Mouse (Mus musculus) ovary, postnatal 36 days (tissue): ENCODE data around the gene Trappc2l.
"Not testable (repeated sequence)": the region's sequence is repeated elsewhere in the genome, so short reads cannot be mapped to it uniquely, and the experiment has no call there.

Experiments
- DNase-seq: peaks from one replicate; pipeline ENCODE4 v3.0.0; 2022; ENCODE audit warnings: low spot score, mixed read lengths

Gene Trappc2l

DNA sequence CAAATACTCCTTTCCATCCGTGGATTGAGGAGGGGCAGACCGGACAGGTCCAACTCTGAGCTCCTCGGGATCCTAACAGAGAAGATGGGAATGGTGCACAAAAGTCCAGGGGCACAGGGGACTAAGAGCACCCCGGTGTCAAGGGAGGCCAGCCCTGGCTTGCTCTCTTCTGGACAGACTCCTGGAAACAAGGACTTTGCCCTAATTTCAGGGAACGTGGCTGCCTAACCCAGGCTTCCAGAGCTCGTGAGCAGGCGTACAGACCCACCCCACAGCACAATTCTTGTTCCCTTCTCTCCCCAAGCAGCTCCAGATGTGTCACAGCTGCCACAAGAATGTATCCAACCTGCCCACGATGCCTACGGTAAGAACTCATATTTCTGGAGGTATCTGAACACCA is 14.4 kb downstream of the Trappc2l start:
- no peak for DNase-seq

DNA sequence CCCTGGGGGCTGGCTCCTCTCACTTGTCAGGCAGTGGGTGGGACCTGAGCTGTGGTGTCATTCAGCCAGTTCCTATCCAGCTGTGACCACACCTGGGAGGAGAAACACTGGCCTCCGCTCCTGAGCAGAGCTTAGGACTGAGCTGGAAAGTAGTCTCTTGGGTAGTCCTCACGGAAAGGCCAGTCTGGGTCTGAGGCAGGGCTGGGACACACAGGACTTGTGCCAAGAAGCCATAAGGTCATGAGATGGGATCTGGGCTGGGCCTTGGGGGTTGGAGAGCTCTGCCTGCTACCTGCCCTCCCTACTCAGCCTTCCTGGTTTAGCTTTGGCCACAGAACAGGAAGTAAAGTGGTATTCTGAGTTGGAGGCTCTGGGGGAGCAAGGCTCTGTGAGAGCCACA is 15.5 kb downstream of the Trappc2l start:
- no peak for DNase-seq

DNA sequence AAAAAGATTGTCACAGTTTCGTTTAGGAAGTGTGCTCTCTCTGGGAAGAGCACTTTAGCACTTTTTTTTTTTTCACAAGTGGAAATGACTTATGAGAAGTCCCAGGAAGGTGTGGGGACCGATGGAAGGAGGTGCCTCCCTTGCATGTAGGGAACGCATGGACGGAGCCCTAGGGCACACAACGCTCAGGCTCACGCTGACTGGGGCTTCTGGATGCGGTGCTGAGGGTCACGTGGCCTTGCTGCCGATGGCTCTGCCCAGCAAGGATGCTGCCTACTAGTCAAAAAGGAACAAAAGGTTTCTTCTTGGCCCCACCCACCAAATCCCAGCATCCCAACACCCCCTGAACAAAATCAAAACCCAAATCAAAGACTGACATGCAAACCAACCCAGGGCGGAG is 17.9 kb downstream of the Trappc2l start:
- no peak for DNase-seq

DNA sequence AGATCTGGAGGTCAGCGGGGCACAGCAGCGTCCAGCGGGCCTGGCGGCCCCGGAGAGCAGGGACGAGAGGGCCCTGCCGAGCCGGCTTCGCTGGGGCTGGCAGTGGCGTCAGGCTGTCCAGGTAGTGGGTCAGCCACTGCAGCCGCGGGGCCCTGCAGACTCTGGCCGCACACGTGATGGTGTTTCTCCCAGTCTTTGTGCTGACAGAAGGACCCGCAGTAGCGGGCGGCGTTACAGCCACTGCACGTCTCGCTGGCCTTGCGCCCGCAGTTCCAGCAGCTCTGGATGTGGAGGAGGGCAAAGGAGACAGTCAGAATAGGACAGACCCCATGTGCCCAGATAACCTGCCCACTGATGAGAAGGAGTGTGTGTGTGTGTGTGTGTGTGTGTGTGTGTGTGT is 19.3 kb downstream of the Trappc2l start:
- DNase-seq: no peak

DNA sequence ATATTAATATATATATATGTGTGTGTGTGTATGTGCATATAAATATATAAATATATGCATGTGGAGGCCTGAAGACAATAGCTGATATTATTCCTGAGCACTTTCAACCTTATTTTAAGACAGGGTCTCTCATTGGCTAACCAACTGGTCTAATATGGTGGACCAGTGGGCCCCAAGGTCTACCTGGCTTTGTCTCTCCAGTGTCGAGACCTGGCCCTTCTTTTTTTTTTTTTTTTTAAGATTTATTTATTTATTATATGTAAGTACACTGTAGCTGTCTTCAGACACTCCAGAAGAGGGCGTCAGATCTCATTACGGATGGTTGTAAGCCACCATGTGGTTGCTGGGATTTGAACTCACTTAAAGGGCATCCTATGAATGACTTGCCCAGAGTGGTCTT is 20.7 kb downstream of the Trappc2l start:
- DNase-seq: not testable (repeated sequence)

DNA sequence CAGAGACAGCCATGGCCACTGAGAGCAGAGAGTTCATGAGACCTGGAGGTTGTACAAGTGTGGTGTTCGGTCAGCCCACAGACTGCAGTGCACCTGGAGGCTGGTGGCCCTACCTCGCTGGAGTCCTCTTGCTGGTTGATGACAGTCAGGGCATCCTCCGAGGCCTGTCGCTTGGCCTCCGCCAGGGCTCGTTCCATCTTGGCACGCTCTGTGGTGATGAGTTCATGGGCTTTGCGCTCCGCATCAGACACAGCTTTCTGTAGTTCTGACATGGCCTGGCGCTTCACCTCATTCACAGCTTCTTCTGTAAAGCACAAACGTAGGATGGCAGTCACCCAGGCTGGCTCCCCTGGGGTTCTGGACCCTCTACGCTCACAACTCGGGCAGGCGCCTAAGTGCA is 21.8 kb downstream of the Trappc2l start:
- DNase-seq: no peak

DNA sequence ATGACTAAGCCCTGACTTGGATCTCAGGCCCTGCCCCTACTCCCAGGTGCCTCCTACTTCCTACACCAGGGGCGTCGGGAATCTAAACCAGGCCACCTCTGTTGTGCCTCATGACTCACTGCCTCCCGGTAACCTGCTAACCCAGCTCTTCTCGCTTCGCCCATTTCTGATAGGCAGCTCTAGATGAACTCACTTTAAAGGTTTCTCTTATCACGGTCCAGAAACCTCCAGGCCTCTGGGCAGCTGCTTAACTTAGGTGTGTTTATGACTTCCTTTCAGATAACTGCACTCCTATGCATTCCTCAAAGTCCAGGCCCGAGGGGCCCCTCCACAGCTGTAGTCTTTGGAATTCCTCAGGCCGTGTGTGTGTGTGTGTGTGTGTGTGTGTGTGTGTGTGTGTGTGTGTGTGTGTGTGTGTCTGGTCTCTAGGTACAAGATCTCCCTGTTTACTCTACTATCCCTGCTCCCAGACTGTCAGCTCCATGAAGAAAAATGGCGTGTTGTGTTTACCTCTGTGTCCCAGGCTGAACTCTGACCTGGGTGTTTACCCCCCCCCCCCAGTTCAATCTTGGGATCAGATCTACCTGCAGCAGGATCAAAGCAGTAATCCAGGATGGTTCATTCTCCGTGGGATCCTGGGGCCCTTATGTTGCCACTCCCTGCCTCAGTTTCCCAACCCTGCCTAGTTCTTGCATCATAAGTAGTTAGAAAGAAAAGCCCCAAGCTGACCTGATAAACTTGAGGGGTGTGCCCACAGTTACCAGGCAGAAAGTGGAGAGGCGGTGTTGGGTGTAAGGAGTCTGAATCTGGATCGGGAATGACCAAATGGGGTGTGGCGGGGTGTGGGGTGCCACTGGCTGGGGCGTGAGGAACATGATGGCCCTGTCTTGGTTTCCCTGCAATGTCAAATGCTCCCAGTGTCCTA is 24.7 kb downstream of the Trappc2l start:
- no peak for DNase-seq

DNA sequence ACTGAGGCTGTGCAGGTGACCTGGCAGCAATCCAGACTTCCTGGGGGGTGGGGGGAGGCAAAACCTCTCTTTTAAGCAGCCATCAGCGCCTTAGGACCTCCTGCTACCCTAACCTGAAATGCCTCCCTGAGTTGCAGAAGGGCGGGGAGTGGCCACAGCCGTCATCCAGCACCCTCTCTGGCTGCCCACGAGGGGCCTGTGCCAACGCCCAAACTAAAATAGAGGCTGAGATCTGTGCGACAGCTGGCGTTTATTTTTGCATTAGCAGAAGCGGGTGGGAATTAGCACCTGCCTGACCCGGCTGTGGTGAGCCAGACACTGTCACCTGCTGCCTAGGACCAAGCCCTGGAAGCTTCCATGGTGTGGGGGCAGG is 25.3 kb downstream of the Trappc2l start:
- DNase-seq: no peak

DNA sequence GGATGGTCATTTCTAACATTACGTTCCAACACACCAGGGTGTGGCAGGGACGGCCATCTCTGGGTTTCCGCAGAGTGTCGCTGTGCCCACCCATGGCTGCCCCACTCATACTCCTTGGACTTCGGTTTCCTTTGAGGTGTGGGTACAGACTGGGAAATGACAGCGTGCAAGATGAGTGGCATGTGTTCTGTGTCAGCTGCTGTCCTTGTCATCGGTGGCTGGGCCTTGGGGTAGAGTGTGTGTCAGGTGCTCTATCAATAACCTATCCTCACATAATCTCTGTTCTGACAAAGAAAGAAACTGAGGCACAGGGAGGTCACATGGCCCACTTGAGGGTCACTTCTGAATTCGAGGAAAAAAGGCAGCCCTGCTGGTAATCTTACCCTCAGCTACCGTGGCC is 25.8 kb downstream of the Trappc2l start:
- DNase-seq: no peak

DNA sequence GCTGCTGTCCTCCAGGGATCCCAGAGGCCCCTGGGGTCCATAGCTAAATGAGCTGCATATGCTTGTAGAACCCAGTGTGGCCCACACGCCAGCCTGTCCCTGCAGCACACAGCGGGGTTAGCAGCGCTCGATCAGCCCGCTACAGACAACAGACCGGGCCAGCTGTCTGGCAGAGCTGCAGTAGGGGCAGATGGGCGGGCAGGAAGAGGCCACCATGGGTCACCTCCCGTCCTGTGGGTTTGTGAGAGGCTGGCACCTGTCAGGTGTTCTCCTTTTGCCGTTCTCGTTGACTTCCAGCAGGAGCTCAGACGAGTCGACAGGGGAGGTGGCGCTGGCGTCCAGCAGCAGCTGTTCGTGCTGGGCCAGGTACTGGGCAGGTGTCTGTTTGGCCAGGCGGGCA is 27.2 kb downstream of the Trappc2l start:
- no peak for DNase-seq

DNA sequence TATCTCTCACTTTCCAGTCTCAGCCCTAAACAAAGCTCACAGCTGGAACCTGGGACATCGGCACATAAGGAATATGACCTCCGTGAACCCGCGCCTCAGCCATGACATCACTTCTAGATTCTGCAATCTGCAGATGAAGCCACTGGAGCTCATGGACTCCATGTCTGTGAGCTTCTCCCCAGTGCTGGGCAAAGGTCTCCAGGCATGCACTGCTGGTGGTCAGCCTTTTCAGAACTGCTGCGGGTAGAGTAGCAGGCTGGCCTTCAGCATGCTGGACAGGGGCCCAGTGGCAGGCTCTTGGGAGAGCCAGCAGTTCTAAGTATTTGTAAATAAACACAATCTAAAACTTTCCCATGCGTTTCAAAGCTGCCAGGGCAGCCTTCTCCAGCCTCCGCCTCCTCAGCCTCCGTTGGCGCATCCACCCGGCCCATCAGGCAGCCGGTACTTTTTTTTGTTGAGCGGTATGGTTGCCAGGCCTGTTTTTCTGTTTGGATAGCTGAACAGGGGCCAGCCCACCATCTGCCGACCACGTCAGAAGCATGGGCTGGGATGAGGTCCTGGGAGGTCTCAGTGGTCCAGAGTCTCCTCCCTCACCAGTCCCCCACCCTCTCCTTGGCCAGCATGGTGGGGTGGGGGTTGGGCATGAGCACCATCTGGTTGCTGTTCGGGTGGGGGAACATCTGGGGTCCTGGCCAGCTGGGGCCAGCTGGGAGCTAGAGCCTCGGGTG is 28.2 kb downstream of the Trappc2l start:
- peak; percentile 44 for DNase-seq

DNA sequence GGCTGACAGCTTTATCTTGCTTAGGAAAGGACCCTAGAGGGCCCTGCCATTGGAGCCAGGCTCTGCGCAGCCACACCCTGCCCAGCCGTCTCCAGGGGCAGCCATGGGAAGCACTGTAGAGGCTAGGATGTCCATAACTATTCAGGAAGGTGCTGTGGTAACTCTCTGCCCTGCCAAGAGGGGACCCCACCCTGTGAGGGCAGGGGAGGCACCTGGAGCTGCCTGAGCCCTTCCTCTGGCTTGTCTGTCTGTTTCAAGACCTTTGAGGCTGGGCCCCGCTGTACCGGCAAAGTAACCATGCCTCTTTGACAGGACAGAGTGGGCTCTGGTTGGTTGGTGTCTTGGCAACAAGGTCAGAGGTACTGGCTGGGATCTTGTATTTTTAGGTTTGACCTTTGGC is 29.4 kb downstream of the Trappc2l start:
- DNase-seq: no peak

DNA sequence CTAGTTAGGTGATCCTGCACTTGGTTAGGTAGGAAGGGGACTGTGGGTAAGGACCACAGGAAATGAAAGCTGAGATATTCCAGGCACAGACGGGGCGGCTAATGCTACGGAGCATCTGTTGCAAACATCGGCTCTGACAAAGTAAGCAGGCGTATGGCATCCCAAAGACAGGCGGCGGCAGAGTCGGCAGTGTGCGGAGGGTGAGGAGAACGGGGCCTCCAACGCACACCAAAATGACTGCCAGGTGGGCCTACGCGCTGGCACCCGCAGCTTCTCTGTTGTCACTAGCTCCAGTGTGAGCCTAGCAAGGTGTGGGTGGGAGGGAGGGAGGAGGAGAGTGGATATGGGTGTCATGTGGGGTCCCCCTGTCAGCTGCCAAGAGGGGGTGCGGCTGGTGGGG is 30.0 kb downstream of the Trappc2l start:
- no peak for DNase-seq

DNA sequence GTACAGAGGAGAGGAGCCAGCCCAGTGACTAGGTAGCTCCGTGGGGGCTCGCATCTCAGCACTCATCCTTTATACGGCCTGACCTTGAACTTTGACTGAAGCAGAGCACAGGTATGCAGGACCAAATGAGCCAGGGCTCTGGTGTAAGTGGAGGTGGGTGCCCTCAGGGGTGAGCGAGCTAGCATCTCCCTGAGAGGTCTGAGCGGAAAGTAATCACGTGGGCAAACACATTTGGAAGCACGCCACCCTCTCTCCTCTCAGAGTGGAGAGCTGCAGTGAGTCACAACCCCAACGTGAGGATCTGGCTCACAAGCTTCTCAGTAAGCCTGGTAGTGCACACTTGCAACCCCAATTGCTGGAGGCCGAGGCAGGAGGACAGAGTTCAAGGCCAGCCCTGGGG is 30.6 kb downstream of the Trappc2l start:
- DNase-seq: no peak

DNA sequence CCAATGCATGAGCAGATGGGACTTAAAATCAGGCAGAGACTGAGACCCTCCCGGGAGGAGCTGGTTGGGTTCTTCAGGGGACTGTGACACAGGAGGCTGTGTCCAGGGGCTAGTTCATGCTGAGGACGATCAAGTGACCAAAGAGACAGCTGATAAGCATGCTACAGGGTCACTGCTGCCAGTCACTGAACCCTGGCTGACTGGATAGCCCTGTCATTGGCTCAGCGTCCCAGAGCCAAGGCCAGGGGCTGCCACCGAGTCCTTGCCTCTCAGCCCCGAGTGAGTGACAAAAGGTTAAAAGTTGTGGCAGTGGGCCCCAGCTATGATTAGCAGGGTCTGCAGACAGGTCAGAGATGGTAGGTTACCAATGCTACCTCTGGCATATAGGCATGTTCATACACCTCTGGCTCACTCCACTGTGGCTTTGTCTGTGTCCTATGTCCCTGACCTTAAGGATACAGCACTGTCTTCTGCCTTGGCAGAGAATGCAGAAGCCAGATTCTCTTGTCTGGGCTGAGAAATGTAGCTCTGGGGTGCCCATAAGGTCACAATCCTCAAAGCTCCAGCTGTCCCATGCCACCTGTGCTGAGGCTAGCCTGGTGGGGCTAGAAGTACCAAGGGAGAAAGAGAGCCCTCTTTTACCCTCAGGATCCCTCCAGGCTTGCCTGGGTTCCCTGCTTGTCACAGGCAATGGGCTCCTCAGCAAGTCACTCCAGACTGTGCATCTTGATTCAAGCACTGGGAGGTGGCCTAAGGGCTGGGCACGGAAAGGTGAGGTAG is 32.9 kb downstream of the Trappc2l start:
- DNase-seq: no peak

DNA sequence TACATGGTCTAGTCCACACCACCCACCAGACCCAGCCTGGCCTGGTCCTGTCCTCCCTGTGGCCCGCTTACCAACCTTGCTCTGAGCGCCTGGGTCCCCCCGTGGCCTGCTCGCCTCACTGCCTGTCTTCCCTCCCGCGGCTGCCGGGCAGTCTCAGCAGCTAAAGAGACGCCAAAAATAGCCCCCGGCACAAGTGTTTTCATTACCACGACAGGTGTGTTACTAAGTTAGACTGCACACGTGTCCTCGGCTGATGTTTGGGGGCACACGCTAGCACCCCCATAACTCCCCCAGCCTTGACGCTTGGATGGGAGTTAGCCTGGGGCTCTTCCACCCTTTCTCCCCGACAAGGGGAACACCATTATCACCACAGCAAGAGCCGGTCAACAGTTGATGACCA is 34.9 kb downstream of the Trappc2l start:
- DNase-seq: no peak

DNA sequence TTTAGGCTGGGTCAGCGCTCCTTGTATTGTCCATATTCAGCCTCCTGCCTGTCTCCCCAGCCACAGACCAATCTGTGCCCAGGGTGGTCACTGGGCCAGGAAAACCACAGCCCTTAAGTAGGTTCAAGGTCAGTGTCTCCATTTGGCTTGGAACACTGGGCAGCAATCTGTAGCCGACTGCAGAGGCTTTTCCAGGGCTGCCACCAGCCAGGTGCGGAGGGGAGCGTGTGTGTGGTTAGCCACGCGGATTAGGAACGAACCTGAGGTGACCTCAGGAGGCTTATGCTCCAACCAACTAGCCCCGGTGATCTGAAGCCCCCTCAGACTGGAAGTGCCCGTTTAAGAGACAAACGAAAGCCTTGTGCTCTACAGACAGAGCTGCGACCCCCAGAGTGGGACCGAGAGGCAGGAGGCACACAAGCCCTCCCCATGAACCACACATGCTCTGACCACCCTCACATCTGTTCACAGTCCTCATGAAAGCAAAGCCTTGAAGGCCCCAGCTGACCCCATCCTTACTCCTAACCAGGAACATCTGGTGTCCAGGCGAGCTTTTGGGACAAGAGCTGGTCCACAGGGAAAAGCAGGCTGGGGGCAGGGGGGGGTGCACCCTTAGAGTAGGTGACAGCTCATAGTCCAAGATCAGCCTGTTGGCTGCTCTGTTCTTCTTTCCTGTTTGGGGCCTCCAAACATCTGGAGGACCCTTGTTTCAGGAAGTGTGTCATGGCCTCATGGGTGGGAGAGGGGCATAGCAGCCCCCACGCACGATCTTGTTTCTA is 36.9 kb downstream of the Trappc2l start:
- DNase-seq: no peak

DNA sequence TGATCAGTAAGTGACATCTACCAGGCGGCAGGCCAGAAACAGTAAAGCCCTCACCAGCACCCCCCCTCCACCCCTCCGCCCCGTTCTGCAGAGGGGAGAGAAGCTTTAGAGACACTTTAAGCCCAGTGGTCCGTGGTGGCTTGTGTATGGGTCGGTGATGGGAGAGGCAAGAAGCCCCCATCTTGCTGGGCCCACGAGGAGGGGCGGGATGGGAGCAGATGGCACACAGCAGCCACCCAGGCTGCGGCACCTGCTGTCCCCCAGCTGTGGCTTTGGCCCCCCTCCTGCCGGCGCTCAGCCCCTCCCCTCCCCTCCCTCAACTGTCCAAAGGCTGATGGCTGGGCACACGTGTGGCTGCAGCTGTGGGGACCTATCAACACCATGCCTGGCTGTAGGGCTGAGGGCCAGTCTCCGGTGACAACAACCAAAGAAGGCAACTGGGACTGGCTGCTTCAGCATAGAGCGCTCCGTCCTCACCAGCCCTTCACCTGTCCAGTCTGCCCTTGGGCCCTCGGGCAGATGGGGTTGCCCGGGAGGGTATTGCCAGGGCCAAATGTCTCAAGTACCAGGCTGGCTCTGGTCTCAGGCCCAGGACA is 40.0 kb downstream of the Trappc2l start:
- DNase-seq: no peak

DNA sequence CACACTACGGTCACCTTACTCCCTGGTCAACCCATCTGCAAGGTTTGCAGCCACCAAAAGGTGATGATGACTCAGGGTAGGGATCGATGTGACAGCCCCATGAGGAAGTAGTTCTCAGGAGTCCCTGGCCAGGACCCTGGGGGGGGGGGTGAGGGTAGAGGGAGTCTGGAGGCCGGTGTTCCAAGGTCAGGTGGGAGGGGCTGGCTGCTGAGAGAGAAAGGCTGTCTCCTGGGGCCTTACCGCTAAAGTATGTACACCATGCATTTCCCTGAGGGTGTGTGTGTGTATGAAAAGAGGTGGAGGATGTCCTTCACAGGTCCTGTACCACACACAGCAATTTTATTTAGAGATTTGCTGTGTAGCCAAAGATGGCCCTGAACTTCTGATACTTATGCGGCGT is 41.2 kb downstream of the Trappc2l start:
- no peak for DNase-seq

DNA sequence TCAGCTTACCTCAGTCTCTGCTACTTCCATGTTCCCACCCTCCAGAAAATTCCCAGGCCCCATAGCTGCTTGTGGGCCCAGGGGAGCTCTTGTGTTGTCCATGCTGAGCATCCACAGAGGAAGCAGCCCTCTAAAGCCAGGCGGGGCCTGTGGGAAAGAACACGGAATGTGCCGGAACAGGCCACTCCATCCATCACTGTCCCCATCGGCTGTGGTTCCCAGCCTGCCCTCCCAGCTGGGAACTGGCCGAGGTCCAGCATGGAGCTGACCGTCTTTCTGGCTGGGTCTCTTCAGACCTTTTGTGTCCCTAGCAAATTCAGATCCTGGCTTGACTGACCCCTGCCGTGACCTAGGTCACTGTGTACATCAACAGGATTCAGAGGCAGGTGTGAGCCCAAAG is 43.3 kb downstream of the Trappc2l start:
- DNase-seq: peak; percentile 27
